Mouse (Mus musculus) spleen, postnatal 36 days (tissue): ENCODE data around the gene Edc3.

Experiments
- DNase-seq, 2 experiments: peaks; one replicate each; pipeline ENCODE4 v3.0.0; 2022; ENCODE audit warnings: low spot score in 2 of 2, mixed read lengths in 1 of 2

The Edc3 gene

DNA sequence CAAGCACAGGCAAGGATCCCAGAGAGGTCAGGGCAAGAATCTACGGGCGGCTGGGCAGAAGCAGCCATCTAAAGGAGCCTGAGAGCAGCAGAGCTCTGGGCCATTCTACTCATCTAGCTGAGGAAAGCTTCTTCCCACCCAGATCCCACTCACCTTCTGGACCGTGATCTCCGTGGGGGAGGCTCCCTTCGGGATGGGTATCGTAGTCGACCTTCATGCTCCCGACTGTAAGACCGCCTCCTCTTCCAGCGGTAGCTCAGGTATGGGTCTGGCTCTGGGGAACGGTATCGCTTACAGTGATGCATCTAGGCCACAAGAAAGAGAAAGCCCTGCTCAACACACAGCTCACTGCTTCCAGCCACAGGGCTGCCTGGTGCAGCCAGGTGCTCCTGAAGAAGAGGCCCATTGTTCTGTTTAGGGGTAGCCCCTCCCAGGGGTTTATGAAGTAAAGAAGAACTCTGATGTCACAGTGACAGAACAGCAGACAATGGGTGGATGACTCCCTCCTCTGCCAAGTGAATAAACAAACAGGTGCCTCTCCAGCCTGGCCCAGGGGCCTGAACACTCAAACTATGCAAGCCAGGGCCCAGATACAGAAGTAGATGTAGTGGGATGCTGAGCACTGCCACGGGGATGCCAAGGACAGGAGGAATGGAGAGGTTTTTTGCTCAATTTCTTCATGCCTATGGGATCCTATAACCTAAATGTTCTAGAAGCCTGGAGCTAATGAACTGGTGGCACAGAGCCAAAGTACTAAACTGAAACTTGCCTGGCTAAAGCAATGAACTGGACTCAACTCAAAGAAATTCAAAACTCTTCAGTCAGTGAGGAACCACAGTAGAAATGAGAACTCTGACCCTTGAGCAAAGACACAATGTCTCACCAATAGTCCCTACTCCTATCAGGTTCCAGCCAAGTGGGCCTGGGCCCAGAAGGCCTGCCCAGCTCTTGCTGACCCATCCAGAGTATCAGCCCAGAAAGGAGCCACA is 53.5 kb downstream of the Edc3 start:
- DNase-seq = no peak

DNA sequence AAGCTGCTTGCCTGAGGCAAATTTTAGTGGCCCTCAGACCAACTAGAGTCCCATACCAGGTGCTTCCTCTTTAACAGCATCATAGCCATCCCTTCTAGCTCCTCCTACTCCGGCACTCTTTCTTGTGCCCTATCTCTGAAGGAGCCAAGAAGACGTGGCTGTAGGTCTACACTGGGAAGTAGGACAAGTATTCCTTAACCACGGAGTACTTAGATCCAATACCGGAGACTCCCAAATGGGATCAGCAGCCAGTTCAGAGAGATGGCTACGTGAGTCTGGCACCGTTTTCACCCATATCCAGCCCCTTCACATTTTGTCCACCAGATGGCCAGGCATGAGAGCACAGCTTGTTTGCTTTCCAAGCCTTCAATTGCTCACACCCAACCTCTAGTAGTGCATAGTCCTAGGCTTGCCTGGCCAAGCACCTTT is 54.2 kb downstream of the Edc3 start:
- DNase-seq = peak; percentile 36 to 43

DNA sequence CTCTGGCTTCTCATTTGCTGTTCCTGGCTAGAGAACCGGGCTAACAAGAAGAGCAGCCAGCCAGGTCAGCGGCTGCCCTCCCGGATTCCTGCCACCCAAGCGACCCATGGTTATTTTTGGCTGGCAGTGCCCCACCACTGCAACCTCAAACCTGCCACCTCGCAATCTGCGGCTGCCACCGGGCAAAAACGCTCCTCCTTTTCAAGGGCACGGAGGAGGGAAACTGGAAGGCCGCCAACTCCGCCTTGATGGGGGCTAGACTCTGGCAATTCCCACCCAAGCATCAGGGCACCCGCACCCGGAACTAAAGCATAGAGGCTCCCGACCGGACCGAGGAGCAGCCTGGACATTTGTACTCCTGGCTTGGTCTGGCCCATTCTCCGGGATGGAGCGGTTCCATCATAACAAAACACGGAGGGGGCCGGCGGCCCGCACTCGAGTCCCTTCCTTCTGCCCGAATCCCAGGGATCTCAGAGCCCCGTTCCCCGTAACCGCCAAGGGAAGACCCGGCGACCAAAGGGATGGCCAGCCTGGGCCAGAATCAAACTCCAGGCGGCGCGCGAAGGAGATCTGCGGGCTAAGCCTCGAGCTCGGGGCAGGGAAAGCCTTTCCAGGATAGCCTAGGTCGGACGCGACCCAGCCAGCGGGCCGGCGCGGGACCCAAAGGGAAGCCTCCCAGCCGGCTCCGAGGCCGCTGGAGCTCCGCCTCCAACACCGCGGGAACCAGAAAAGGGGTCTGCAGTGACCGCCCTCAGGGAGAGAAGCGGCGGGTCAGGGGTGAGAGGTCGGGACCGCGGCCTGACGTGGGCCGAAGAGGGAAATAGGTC is 56.0 kb downstream of the Edc3 start:
- peak; percentile 56 to 73 for DNase-seq

DNA sequence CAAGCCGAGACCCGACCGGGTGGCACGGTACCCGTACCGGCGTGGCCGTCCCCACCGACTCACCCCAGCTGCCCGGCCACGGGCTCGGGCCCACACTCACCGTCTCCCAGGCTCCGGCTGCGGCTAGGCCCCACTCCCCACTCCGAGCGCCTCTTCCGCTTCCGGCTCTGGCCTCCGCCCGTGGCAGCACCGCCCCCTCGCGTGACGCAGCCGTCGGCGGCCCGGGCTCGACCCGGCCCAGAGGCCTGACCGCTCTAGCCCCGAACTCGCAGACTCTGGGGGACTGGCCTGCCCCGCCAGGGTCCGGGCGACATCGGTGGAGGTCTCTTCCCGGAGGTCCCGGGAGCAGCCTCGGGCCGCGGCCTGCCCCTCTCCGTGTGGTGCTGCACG is 56.6 kb downstream of the Edc3 start:
- DNase-seq = peak; percentile 95 to 96

DNA sequence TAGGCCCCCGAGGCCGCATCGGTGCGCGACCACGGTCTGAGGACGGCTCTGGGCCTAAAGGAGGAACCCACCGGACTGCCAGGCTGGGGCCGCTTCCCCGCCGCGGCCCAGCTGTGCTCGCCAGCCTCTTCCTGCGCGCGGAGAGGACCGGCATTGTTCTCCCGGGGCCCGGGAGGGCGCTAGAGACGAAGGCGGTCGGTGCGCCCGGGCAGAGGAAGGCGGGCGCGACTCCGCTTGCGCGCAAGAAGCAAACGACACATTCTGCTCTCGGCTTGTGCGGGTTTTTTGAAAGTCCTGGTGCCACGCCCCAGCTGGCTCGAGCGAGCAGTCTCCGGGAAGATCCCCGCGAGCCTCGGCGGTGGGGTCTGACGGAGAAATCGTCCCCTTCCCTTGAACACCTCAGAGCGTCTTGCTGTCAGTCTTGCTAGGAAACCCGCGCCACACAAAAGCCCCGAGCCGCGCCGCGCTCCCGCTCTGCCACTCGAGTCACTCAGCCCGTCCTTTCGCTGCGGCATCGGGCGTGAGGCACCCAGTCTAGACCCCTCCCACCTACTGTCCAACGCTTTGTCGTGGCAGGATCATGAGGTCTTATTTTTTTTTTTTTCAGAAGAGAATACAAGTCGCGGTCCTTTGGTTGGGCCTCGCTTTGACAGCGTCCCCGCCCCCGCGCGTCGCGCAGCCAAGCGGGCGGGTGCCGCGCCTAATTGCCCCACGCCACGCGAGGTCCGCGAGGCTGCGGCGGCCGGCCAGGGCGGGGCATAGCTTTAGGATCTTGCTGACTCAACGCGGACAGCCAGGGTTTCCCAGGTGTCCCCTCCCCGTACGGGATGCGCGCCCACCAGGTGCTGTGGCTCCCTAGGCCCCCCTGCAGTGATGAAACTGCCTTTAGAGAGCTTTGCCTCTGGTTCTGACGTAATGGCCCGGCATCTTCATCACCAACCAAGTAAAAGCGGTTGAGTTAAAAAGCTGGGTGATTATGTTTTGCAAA is 57.3 kb downstream of the Edc3 start, which contains the start of gene Clk3:
TSS of gene Clk3 (minus strand) at position 497 of the 988 bp plus-strand sequence.
- DNase-seq = peak; percentile 53 to 74

DNA sequence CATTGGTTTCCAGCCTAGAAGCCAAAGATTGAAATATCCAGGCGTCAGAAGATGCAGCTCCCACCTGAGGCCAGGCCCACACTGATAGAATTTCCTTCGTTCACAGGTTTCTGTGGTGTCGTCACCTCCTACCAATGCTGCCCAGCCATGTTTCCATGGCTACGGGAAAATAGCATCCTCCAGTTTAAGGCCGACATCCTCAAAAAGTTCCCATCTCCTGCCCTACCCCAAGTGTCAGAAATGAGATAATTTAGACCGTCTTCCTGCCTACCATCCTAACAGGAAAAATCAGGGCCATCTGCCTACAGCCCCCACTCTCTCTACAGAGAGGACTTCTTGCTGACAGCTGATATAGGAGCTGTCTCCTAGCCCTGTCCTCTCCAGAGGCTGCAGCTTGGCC is 58.1 kb downstream of the Edc3 start:
- DNase-seq = no peak

DNA sequence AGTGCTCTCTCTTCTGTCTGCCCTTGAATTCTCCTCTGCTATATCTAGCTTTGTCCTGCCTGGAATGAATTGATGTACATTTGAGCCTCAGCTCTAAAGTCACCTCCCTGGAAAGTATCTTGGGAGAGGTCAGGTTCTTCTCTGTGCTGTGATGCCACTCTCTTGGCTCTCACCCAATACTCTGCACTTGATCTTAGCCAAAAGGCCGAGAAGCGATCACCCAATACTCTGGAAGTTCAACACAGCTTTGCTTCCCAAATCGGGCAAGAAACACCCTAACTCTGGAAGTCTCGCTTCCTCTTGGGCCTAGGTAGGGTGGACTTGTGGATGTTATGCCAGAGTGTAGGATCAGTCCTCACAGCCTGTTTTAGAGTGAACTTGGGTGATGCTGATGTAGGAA is 58.9 kb downstream of the Edc3 start:
- DNase-seq = no peak

DNA sequence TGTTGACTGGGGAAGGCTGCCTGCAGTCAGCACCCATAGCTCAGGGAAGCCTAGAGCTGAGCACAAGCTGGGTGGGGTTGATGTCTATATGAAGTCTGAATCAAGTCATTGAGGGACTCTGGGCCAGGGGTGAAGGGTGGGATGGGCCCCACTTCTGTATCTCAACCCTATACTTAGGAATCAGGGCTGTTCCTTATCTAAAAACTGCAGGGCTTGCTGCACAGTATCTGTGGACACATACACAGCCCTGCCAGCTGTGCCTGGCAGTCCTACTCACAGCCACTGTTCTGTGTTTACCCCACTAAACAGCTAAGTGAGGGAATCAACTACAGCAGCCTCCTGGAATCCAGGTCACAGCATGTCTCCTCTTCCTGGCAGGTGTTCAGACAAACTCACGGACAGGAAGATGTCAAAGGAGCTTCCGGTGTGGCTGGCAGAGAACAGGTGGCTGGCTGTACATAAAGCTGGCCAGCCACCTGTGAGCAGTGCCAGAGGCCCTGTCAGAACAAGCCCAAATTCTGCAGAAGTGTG is 61.3 kb downstream of the Edc3 start:
- peak; percentile 43 to 56 for DNase-seq

DNA sequence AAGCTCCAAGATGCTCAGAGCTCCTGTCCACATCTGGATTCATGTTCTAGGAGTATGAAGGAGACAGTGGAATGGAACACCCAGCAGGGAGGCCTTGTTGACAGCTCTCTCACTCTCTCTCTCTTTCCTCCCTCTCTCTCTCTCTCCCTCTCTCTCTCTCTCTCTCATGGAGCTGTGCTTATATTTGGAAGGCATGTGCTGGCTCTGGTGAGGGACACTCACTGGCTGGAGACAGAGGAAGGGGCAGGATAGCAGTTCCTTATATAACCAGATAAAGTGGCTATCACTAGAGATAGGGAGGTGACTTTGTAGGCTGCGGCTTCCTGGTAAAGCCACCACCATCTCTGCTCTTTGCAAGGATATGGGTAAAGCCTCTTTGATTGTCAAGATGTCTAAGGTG is 61.9 kb downstream of the Edc3 start:
- DNase-seq = no peak

DNA sequence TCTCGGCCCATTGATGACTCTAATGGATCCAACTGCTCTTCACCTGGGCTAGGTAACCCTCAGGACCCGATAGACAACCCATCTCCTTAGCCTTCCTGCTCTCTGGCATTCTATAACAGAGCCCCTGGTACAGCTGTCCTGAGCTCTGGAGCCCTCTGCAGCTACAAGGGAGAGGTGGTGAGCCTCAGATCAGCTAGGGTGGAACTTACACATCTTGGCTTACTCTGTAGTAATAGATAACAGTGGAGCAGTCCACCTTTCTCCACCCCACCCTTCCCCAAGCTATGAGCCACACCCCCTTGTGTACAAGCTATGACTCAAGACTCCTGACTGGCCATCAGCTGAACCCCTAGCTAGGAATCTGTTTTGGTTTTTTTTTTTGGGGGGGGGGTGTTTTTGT is 62.5 kb downstream of the Edc3 start:
- peak; percentile 40 to 71 for DNase-seq

DNA sequence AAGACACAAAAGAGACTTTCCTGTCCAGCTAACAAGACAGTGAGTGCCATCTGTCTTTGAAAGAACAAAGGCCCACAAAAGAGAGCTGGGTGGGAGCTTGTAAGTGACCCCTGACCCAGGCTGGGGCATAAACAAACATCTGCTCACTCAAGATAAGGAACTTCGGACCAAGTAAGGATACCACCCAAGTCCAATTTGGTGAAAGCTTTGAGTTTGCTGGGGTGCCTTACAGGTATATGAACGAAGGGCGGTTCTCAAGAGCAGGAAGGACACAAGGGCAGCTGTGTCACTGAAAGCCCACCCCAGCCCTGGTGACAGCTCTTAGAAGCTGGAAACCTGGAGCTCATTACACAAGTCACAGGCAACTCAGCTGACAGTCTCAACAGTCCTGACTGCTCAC is 65.4 kb downstream of the Edc3 start:
- DNase-seq = no peak

DNA sequence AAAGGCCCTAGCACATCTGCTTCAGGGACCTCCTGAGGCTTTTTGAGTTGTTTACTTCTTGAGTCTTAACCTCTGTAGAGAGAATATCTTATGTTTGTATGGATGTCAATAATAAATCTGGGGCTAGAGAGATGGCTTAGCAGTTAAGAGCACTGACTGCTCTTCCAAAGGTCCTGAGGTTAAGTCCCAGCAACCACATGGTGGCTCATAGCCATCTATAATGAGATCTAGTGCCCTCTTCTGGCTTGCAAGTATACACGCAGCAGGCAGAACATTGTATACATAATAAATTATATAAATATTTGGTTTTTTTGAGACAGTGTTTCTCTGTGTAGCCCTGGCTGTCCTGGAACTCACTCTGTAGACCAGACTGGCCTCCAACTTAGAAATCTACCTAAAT is 65.8 kb downstream of the Edc3 start:
- no peak for DNase-seq

DNA sequence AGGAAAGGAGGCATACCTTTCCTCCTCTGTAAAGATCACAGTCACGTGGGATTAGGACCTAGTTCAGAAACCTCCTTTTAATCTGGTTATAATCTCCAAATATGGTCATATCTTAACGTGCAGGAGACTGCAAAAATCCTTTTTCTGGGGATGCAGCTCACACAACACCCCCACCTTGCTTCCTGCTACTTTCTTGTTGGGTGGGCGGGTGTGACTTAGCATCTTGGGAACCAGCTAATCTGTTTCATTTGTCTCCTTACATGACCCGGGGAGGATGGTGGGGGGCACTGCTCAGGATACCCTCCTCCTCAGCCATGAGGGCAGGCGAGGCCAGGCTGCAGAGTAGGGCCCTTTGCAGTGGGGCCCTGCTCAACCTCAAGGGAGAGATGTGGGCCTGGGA is 66.7 kb downstream of the Edc3 start:
- DNase-seq = no peak

DNA sequence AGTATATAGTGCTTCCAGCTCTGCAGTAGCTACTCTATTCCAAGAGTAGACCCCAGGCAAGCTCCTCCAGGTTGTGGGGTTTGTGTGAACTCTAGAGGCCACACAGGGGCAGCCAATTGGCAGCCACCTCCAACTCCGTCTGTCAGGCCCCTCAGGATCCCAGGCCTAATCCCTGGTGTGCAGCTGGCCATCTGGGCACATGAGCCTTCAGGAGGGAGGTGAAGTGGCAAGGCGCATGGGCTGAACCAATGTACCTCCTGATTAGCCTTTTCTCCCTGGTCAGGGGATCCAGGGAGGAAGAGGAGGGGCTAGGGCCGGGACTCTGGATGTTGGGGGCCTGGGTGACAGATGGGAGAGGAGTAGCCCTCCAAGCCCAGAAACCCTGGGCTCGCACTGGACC is 67.4 kb downstream of the Edc3 start:
- DNase-seq = no peak

DNA sequence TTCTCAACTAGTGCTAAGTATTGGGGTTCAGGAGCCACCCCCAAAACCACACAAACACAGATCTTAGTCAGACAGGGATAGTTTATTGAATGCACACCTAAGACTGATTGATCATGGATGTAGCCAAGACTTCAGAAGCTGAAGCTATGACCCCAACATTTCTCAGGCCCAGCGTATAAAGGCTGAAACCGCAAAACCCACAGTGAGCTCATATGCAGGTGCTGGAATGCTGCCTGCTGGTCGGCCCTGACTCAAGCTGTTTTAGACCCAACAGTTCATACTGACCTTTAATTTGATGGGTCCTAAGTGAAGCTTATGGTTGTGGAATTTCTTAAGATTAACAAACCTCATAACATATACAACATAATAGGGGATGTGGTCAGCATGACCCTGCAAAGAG is 74.3 kb downstream of the Edc3 start:
- DNase-seq = no peak

DNA sequence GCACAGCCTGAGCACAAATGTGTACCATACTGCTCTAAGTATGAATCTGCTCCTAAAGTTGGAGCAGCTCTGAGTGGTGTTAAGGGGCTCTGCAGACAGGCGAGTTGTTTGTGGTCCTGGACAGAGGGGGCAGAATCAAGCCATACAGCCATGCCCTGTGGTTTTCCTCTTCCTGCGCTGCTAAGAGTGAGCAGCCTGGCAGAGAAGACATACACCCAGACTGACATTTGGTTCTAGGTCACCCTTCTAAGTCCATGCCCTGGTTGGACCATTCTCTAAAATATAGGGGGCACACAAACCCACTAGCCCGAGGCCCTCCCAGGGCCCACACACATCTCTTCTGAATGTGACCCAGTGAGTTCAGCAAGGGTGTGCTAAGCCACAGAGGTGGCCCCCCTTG is 81.4 kb downstream of the Edc3 start:
- DNase-seq = peak; percentile 34 to 40

DNA sequence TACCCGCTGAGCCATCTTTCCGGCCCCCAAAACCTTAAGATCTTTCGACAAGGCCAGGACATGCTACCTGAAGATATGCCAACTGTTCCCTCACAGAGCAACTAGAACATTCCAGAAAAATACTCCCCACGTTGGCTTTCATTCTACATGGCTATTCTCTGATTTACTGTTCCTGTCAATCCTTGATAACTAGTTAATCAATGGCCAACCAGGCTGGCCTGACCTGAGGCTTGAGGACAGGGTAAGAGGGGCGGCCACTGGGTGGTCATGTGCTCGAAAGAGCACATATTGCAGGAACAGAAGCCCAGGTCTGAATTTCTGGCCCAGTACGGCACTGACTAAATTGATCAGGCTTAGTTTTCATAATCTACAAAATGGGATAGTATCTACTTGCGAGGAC is 89.1 kb downstream of the Edc3 start:
- no peak for DNase-seq

DNA sequence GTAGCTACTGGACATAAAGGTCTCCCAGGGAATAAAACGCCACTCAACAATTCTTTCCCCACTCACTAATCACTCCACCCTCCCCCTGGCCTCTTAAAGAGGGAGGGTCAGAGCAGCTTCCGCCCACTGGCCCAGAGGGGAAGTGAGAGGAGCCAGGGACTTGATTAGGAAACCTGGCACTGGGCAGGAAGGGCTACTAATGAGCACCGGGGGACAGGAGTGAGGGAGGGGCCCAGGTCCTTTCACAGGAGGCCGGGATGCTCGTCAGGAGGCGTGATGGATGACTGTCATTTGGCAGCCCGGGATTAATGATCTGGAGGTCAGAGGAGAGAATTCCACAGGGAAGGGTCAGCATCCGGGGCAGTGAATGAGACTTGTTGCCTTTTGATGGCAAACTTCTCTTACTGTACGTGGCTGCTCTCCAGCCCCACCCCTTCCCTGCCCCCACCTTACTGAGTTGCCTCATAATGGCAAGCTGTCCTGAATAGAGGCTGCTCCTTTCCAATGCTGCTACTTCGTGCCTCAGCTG is 90.4 kb downstream of the Edc3 start:
- no peak for DNase-seq

DNA sequence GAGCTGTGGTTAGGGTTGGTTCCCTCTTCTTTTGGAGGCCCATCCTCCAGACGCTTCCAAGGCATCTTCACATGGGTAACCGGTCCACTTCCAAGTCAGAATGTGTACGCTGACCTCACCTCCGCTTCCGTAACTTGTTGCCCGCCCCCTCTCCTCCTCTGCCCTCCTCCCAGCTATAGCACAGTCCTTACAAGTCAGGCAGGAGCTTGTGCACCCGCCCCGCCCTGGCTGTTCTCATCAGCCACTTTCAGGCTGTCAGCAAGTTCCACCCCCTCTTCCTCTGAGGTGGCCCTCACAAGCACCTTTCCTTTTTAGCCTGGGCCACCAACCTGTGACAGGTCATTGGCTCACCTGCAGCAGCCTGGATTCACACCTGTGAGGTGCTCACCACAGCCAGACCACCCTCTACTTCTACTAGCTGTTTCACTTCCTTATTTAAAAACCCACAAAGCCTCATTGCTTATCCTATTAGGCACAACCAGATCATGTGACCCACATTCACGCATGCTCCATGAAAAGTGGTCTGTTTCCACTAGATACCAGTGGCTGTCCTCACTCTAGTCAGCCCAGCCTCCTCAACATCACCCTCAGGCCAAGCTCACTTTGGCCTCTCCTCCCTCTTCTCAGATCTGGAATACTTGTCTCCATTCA is 92.1 kb downstream of the Edc3 start:
- DNase-seq = peak; percentile 42 to 48
